Mouse (Mus musculus): ENCODE data around the gene C2cd4b.
A peak's percentile ranks its signal among the peaks of the same experiment; 100 is the strongest.

The C2cd4b gene

GRCm38 (mm10) chr9:67771293-67771692 is 12.1 kb downstream of the C2cd4b start:
- no peak for DNase-seq (ENCODE audit: low read depth, low spot score)

- DNase-seq (ENCODE audit: low read depth, low spot score): no peak
Measured at GRCm38 (mm10) chr9:67774201-67774600, 15.0 kb downstream of the C2cd4b start.

- no peak for DNase-seq (ENCODE audit: low read depth, low spot score)
Measured at GRCm38 (mm10) chr9:67778553-67778952, 19.3 kb downstream of the C2cd4b start.

GRCm38 (mm10) chr9:67782786-67783185 is 23.5 kb downstream of the C2cd4b start:
- DNase-seq (ENCODE audit: low read depth, low spot score): no peak

GRCm38 (mm10) chr9:67783464-67783863 is 24.2 kb downstream of the C2cd4b start:
- no peak for DNase-seq (ENCODE audit: low read depth, low spot score)

GRCm38 (mm10) chr9:67783925-67784324 is 24.7 kb downstream of the C2cd4b start:
- no peak for DNase-seq (ENCODE audit: low read depth, low spot score)

GRCm38 (mm10) chr9:67786311-67786710 is 27.1 kb downstream of the C2cd4b start:
- DNase-seq (ENCODE audit: low read depth, low spot score): no peak

- no peak for DNase-seq (ENCODE audit: low read depth, low spot score)
Measured at GRCm38 (mm10) chr9:67787671-67788070, 28.4 kb downstream of the C2cd4b start.

GRCm38 (mm10) chr9:67792405-67792804 is 33.2 kb downstream of the C2cd4b start:
- DNase-seq (ENCODE audit: low read depth, low spot score): no peak

GRCm38 (mm10) chr9:67793501-67793900 is 34.3 kb downstream of the C2cd4b start:
- DNase-seq (ENCODE audit: low read depth, low spot score): no peak

- DNase-seq (ENCODE audit: low read depth, low spot score): no peak
Measured at GRCm38 (mm10) chr9:67794216-67794615, 35.0 kb downstream of the C2cd4b start.

GRCm38 (mm10) chr9:67794668-67795067 is 35.4 kb downstream of the C2cd4b start:
- no peak for DNase-seq (ENCODE audit: low read depth, low spot score)

- peak; percentile 73 for DNase-seq (ENCODE audit: low read depth, low spot score)
Measured at GRCm38 (mm10) chr9:67795205-67795675, 36.0 kb downstream of the C2cd4b start.

- DNase-seq (ENCODE audit: low read depth, low spot score): no peak
Measured at GRCm38 (mm10) chr9:67799078-67799819, 40.0 kb downstream of the C2cd4b start.

GRCm38 (mm10) chr9:67802241-67802640 is 43.0 kb downstream of the C2cd4b start:
- DNase-seq (ENCODE audit: low read depth, low spot score): no peak

- no peak for DNase-seq (ENCODE audit: low read depth, low spot score)
Measured at GRCm38 (mm10) chr9:67807000-67807399, 47.8 kb downstream of the C2cd4b start.

GRCm38 (mm10) chr9:67810527-67810926 is 51.3 kb downstream of the C2cd4b start:
- no peak for DNase-seq (ENCODE audit: low read depth, low spot score)
